Comparison of ENCODE assay signal across 12 mouse cellular contexts in the genomic region with DNA sequence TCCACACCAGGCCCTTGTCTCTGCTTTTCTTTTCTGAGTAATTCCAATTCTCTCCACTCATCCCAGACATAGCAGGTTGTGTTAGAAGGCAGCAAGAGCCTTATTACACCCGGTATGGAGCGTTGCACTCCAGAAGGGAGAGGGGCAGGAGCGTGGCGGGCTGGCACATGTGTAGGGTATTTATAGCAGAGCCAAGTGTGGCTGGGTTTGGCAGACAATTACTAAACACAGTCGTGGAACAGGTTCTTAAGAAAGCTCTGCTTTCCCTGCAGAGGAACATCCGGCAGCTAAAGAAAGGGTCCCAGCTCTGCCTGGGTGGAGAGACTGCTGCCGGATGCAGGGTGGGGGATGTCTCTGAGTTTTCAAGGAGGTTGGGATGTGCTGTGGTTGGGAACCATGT. TPM values are rescaled to one million over a fixed set of nuclear protein-coding genes. Genes with fewer than 3 reads are reported as not detected.
A peak's percentile ranks its signal among the peaks of the same experiment; 100 is the strongest.
DNase-seq lines count a peak whose midpoint lies in the region; ATAC-seq lines count a peak whose summit lies in the region.
"Had no signal": no experiment of that assay in that cellular context is flagged by ENCODE, and none has a peak within 500 bp of the region (broad histone marks: within the 10 kb centered on the region; RNA-seq: fewer than 3 reads in every experiment).

No protein-coding gene starts in this region.

- peak; percentile 57 for DNase-seq in left cerebral cortex, adult 11 months (ENCODE audit: low spot score)
- DNase-seq in left cerebral cortex, postnatal 4 days = no peak
- DNase-seq in heart, postnatal 10 days = peak; percentile 51 to 62
- peak; percentile 55 for DNase-seq in right cerebral cortex, postnatal 14 days
- DNase-seq in yolk sac, embryonic 10.5 days (ENCODE audit: low spot score) = no peak
- DNase-seq in adipocyte (ENCODE audit: low spot score) = no peak
- DNase-seq: cerebellum, postnatal 10 days; spleen, adult 18-20 months had no signal

- intact Hi-C loops in left cerebral cortex, postnatal 4 days (cut with DNase I) = no loop called here
- intact Hi-C loops in heart, postnatal 10 days (cut with DNase I) = no loop called here

- H3K27me3 ChIP-seq in intestine, embryonic 15.5 days (replicated peaks) = no peaks in the 10 kb centered on the region
- H3K27me3 ChIP-seq: hindbrain, embryonic 15.5 days had no signal

- H3K9me3 ChIP-seq in intestine, embryonic 15.5 days = no peaks in the 10 kb centered on the region
- H3K9me3 ChIP-seq: hindbrain, embryonic 15.5 days had no signal

- no peak overlapping the region for H3K4me2 ChIP-seq in intestine, embryonic 15.5 days (replicated peaks)
- H3K4me2 ChIP-seq: hindbrain, embryonic 15.5 days had no signal

- WGBS in intestine, embryonic 15.5 days = 60% methylated on average over 7 of the region's 7 CpGs

- H3K4me3 ChIP-seq in intestine, embryonic 15.5 days (replicated peaks) = no peak overlapping the region
- H3K4me3 ChIP-seq: hindbrain, embryonic 15.5 days had no signal

- H3K36me3 ChIP-seq in intestine, embryonic 15.5 days = no peaks in the 10 kb centered on the region
- H3K36me3 ChIP-seq: hindbrain, embryonic 15.5 days had no signal

- peaks cover 25% of the 10 kb centered on the region for H3K4me1 ChIP-seq in intestine, embryonic 15.5 days (replicated peaks)

- peak; percentile 80 for ATAC-seq in frontal cortex, adult (ENCODE audit: low TSS enrichment)
- ATAC-seq in intestine, embryonic 15.5 days = no peak
- ATAC-seq: activated CD4-positive, CD25-positive, alpha-beta regulatory T cell, adult 4 months had no signal

- no peak overlapping the region for H3K27ac ChIP-seq in intestine, embryonic 15.5 days
- H3K27ac ChIP-seq: hindbrain, embryonic 15.5 days had no signal

- no peak overlapping the region for H3K9ac ChIP-seq in intestine, embryonic 15.5 days
- H3K9ac ChIP-seq: hindbrain, embryonic 15.5 days had no signal

RNA-seq across cellular contexts. Expression of a gene that starts 48.8 kb away (rescaled TPM):
- 10 to 100 TPM; 60.5 to 65.4 TPM for total RNA-seq in left cerebral cortex, postnatal 4 days (2021)
- total RNA-seq in heart, postnatal 10 days (2021) = 10 to 100 TPM; 24.4 to 25.0 TPM
- 10.6 and 11.6 TPM in 2 replicates for polyA plus RNA-seq in intestine, embryonic 15.5 days (2015; fragmentation: Nextera tagmentation; extraction: Ambion mirVana)

RNA-seq across cellular contexts. Expression of a gene that starts 59.7 kb away (rescaled TPM):
- total RNA-seq in left cerebral cortex, postnatal 4 days (2021) = 10 to 100 TPM; 13.4 to 15.1 TPM
- 10 to 100 TPM; 12.9 to 14.1 TPM for total RNA-seq in heart, postnatal 10 days (2021)
- polyA plus RNA-seq in intestine, embryonic 15.5 days (2015; fragmentation: Nextera tagmentation; extraction: Ambion mirVana) = 21.2 and 23.8 TPM in 2 replicates

Comparison
In these comparisons a context has a peak if more than half of its experiments do, and no peak if none do; other contexts are left out.
1. DNase-seq: peak in left cerebral cortex, adult 11 months (single experiment), heart, postnatal 10 days (2 of 2) and right cerebral cortex, postnatal 14 days (single experiment); none in left cerebral cortex, postnatal 4 days (single experiment), yolk sac, embryonic 10.5 days (single experiment) and adipocyte (single experiment).